Mouse (Mus musculus) hindlimb bud, embryonic 11.5 days (tissue): ENCODE measurements around the gene Nexn.

Experiments used
- DNase-seq: peaks from one replicate; pipeline ENCODE4 v3.0.0-alpha.2; 2012; ENCODE audit warnings: low read depth, low spot score; ENCODE audit errors: extremely low spot score

Gene Nexn

DNA sequence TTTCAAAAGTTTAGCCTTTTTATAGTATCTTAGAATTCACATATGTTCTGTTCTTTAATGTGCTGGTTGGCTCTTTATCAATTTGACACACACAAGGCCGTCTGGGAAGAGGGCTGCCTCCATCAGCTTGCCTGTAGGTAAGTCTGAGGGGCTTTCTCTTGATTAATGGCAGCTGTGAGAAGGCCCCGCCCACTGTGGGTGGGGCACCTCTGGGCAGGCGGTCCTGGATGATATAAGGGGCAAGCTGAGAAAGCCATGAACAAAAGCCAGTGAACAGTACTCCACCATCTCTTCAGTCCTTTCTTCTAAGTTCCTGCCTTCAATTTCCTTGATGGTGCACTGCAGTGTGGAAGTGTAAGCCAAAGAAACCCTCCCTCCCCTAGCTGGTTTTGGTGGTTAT lies 16.0 kb upstream of the Nexn start:
- no peak for DNase-seq

DNA sequence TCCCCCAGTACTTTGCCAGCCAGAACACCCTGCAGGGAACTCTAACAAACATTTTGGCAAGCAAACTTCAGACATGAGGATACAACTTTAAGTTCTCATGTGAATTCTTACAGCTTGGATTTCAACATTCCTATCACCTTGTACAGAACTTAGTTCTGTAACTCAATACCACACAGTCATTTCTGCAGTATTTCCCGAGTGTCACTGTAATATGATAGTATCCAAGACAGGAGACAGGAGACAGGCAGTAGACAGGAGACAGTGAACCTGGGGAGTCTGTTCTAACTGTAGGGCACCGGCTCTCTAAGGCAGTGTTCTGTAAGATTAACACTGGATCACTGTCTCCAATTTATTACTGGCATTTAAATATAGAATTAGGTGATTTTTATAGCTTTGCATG lies 12.3 kb upstream of the Nexn start:
- DNase-seq: no peak

GRCm38 (mm10) chr3:152277912-152278311 lies 11.8 kb upstream of the Nexn start:
- DNase-seq: no peak

DNA sequence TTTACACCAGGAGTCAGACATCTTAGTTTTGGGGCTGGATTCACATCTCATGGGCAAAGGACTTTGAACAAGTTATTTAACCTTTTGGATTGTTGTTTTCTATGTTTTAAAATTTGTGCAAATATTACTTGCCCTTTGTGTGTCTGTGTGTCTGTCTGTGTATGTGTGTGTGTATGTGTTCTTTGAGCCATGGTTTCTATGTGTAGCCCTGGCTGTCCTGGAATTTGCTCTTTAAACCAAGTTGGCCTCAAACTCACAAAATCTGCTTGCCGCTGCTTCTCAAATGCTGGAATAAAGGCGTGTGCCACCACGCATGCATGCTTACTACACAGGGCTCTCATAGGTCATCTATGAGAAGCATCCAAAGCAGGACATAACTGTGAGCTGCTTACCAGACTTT lies 10.8 kb upstream of the Nexn start:
- DNase-seq: no peak

GRCm38 (mm10) chr3:152275008-152275407 lies 8.9 kb upstream of the Nexn start:
- no peak for DNase-seq

GRCm38 (mm10) chr3:152272974-152273685 lies 7.0 kb upstream of the Nexn start:
- no peak for DNase-seq

DNA sequence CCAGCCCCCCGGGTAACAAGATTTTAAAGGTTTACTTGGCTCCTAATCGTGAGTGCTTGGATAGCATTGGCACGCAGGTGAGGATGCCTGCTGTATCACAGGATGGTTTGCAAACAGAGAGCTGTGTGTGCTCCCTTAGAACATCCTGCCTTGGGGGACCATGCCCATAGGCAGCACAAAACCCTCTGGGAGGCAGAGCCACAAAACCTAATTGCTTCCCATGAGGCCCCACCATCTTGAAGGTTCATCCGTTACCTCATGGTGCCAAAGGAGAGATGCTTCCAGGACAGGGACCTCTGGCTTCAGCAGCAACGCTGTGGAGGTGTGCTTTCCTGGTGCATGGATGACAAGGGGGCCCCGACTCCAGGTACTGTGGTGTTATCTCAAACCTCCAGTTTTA lies 5.7 kb upstream of the Nexn start:
- DNase-seq: no peak

DNA sequence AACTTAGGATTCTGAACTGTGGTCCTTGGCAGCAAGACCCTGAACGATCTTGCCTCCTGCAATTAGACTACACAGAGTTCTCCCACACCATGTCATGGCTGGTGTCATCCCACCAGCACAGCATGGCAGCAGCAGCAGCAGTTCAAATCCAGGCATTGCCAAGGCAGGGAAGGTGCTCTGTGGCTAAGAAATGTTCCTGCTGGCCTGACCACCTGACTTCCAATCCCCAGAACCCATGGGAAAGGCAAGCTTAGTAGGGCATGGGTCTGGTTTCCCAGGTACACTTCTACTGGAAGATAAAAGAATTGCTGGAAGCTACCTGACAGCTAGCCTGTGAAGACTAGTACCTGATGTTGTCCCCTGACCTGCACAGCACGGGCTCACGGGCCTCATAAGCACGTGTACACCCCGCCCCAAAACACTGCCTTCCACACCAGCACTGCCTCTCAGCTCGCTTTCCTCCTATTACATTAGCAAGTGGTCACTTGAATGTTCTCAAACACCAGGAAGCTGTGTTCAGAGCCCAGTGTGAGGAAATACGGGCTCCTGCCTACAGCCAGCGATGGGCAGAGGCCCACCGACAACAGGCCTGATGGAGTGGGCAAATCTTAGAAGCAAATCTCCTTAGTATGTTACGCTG lies 5.0 kb upstream of the Nexn start:
- DNase-seq: no peak

- no peak for DNase-seq
These were observed 1.9 kb upstream of the Nexn start for GRCm38 (mm10) chr3:152268099-152268498.

- no peak for DNase-seq
These were observed 657 bp downstream of the Nexn start for GRCm38 (mm10) chr3:152265351-152266035.

DNA sequence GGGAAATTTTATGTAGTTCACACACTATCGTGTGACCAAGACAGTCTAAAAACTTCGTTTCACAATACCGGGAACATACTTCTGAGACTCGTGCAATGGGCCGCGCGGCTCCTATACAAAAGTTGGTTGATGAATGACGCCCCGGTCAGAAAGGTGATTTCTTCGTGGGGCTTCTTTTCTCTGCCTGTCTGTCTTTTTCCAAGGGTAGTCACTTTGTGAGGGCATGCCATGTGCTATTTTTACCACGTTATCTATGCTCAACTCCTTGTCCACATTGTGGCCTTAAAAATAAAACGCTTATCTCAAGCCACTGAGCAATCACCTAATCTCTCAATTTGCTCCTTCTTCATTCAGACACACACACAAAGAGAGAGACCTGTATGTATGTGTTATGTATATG lies 1.3 kb downstream of the Nexn start:
- no peak for DNase-seq

- no peak for DNase-seq
These were observed 1.8 kb downstream of the Nexn start for GRCm38 (mm10) chr3:152264374-152264773.

GRCm38 (mm10) chr3:152261948-152262347 lies 4.2 kb downstream of the Nexn start:
- no peak for DNase-seq

GRCm38 (mm10) chr3:152261436-152261835 lies 4.7 kb downstream of the Nexn start:
- no peak for DNase-seq

GRCm38 (mm10) chr3:152260362-152260761 lies 5.8 kb downstream of the Nexn start:
- DNase-seq: no peak

DNA sequence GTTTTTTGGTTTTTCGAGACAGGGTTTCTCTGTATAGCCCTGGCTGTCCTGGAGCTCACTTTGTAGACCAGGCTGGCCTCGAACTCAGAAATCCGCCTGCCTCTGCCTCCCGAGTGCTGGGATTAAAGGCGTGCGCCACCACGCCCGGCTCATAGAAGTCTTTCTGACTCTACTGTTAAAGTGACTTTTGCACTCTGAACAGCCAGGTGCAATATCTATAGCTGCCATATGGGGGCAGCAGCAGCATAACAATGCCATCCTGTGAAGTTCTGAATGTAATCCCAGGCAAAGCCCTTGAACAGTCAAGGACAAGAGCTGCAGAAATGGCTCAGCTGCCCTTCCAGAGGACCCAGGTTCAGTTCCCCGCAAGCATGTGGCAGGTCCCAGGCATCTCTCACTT lies 6.7 kb downstream of the Nexn start:
- DNase-seq: peak; percentile 66

DNA sequence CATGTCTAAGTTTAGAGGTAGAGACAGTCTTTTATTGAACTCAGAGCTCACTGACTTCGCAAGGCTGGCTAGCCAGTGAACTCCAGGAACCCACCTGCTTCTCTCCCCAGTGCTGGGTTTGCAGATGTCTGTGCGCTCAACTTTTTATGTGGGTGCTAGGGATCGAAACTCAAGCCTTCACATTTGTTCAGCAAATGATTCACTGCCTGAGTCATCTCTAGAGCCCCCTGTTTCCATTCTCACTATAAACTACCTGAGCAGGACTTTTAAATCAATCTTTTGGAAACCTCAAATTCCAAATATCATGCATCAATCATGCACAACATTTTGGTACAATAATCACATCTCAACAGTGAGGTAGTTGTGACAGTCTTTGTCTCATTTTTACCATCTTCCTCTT lies 8.6 kb downstream of the Nexn start:
- no peak for DNase-seq

- no peak for DNase-seq
These were observed 15.7 kb downstream of the Nexn start for GRCm38 (mm10) chr3:152250487-152250886.

GRCm38 (mm10) chr3:152247708-152248107 lies 18.4 kb downstream of the Nexn start:
- DNase-seq: no peak

DNA sequence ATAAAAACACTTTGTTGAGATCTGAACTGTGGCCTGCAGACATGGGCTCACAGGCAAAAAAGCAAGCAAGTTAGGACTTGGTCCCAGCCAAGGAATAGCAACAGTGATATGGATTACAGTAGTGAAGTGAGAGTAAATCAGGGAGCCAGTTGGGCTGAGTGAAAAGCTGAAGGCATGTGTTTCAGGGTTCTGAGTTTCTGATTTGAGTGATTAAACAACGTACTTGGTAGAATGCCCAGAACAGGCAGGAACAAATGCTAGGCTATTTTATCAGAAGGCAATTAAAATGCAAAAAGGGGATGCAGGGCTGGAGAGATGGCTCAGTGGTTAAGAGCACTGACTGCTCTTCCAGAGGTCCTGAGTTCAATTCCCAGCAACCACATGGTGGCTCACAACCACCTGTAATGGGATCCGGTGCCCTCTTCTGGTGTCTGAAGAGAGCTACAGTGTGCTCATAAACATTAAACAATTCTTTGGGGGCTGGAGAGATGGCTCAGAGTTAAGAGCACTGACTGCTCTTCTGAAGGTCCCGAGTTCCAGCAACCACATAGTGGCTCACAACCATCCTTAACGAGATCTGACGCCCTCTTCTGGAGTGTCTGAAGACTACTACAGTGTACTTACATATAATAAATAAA lies 20.8 kb downstream of the Nexn start:
- DNase-seq: no peak

DNA sequence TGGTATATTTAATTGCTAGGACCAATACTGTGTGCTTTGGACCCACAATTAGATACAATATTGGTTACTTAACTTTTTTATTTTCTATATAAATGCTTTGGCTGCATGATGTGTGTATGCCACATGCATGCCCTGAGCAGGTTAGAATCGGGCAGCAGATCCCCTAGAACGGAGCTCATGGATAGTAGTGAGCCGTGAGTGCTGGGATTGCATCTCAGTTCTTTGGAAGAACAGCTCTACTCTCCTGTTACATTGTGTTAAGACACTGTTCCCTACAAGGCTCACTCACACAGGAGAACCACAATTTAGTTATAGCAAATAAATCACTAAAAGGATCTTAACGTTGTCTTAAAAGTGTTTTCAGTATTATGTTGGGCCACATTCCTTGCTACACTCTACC lies 22.8 kb downstream of the Nexn start:
- no peak for DNase-seq

- DNase-seq: no peak
These were observed 25.1 kb downstream of the Nexn start for GRCm38 (mm10) chr3:152241098-152241497.
